ENCODE assay signal across 21 mouse cellular contexts in genomic region chr14:55362757-55363156, GRCm38 (mm10).
"Had no signal": no experiment of that assay in that cellular context is flagged by ENCODE, and none has a peak within 500 bp of the region (broad histone marks: within the 10 kb centered on the region; RNA-seq: fewer than 3 reads in every experiment).

No protein-coding gene starts in this region.

- H3K9ac ChIP-seq: limb, embryonic 15.5 days; liver, embryonic 14.5 days; liver, postnatal 0 days; lung, embryonic 14.5 days; midbrain, embryonic 13.5 days; neural tube, embryonic 12.5 days; neural tube, embryonic 15.5 days had no signal

- DNase-seq: kidney, postnatal 25 days; layer of hippocampus, adult 9-11 months; liver, postnatal 0 days; lung, embryonic 14.5 days; right cerebral cortex, adult 18-20 months; right cerebral cortex, postnatal 14 days; right cerebral cortex, postnatal 4 days; thymus, adult 2 months; thymus, postnatal 14 days; thymus, postnatal 4 days had no signal

- H3K4me3 ChIP-seq: layer of hippocampus, adult 2 months; limb, embryonic 15.5 days; midbrain, embryonic 13.5 days; neural tube, embryonic 12.5 days; neural tube, embryonic 15.5 days had no signal

- H3K4me1 ChIP-seq: limb, embryonic 15.5 days; neural tube, embryonic 12.5 days had no signal

- H3K4me2 ChIP-seq: limb, embryonic 15.5 days; liver, embryonic 11.5 days; lung, embryonic 14.5 days; midbrain, embryonic 13.5 days; neural tube, embryonic 12.5 days; neural tube, embryonic 15.5 days had no signal

- H3K27ac ChIP-seq: kidney, postnatal 0 days; layer of hippocampus, adult 2 months; limb, embryonic 15.5 days; liver, embryonic 14.5 days; macrophage; midbrain, embryonic 13.5 days; neural tube, embryonic 12.5 days; neural tube, embryonic 15.5 days; stomach, postnatal 0 days had no signal

- H3K36me3 ChIP-seq: limb, embryonic 15.5 days; midbrain, embryonic 13.5 days; neural tube, embryonic 12.5 days; neural tube, embryonic 15.5 days had no signal

- H3K27me3 ChIP-seq: limb, embryonic 15.5 days; midbrain, embryonic 13.5 days; neural tube, embryonic 12.5 days; neural tube, embryonic 15.5 days had no signal

- ATAC-seq: liver, postnatal 0 days; lung, postnatal 0 days; midbrain, embryonic 13.5 days had no signal

- H3K9me3 ChIP-seq: limb, embryonic 15.5 days; midbrain, embryonic 13.5 days; neural tube, embryonic 12.5 days; neural tube, embryonic 15.5 days had no signal
